Mouse (Mus musculus) heart, embryonic 13.5 days (tissue): ENCODE measurements around the gene Npdc1. TPM values are rescaled to one million over a fixed set of nuclear protein-coding genes. Genes with fewer than 3 reads are reported as not detected.
A peak's percentile ranks its signal among the peaks of the same experiment; 100 is the strongest.
"Not testable (repeated sequence)": the region's sequence is repeated elsewhere in the genome, so short reads cannot be mapped to it uniquely, and the experiment has no call there.

Source experiments
- ATAC-seq: fragments of 200-750 bp; cut with Nextera tagmentation; 2 replicates; pipeline ENCODE4 v1.8.0; 2017; ENCODE audit warnings: moderate TSS enrichment; ENCODE audit not compliant: insufficient number of reproducible peaks, low FRiP score, low TSS enrichment; ENCODE audit errors: extremely low read depth
- H3K27ac ChIP-seq: fragments of 300-500 bp; sonication (generic); replicated peaks from 2 replicates; pipeline ENCODE4 v1.5.1; 2015; ENCODE audit warnings: moderate library complexity, mild to moderate bottlenecking, inconsistent platforms
- H3K27me3 ChIP-seq: fragments of 300-500 bp; sonication (generic); replicated peaks from 2 replicates; pipeline ENCODE4 v1.6.1; 2015; ENCODE audit warnings: mild to moderate bottlenecking, inconsistent platforms
- H3K36me3 ChIP-seq: fragments of 300-500 bp; sonication (generic); 2 replicates; pipeline ENCODE4 v1.6.1; 2015; ENCODE audit warnings: mild to moderate bottlenecking, inconsistent platforms
- H3K4me1 ChIP-seq: fragments of 300-500 bp; sonication (generic); 2 replicates; pipeline ENCODE4 v1.6.1; 2015; ENCODE audit warnings: inconsistent platforms
- H3K4me2 ChIP-seq: fragments of 300-500 bp; sonication (generic); 2 replicates; pipeline ENCODE4 v1.6.1; 2015; ENCODE audit warnings: inconsistent platforms, mild to moderate bottlenecking, moderate library complexity
- H3K4me3 ChIP-seq: fragments of 300-500 bp; sonication (generic); 2 replicates; pipeline ENCODE4 v1.5.1; 2015; ENCODE audit warnings: moderate library complexity, mild to moderate bottlenecking, inconsistent platforms
- H3K9ac ChIP-seq: fragments of 300-500 bp; sonication (generic); 2 replicates; pipeline ENCODE4 v1.6.1; 2015; ENCODE audit warnings: inconsistent platforms, mild to moderate bottlenecking, moderate library complexity
- H3K9me3 ChIP-seq: fragments of 300-500 bp; sonication (generic); 2 replicates; pipeline ENCODE4 v1.6.1; 2016; ENCODE audit warnings: inconsistent platforms
- WGBS: fragments of 180-500 bp; shearing (Covaris S2); methylation state at CpG from one replicate; pipeline ENCODE4 v1.1.7; 2015; ENCODE audit warnings: mixed read lengths; 5-methylcytosine and 5-hydroxymethylcytosine counted together
- polyA plus RNA-seq: library from polyadenylated mRNA; unstranded; fragments of >200 nt; fragmentation: Nextera tagmentation; extraction: Ambion mirVana; gene quantifications from 2 replicates; pipeline ENCODE4 v1.2.1, GENCODE M21; 2015

Npdc1 gene
- polyA plus RNA-seq, 1 experiment from 2014 or later = 26.6 TPM

DNA sequence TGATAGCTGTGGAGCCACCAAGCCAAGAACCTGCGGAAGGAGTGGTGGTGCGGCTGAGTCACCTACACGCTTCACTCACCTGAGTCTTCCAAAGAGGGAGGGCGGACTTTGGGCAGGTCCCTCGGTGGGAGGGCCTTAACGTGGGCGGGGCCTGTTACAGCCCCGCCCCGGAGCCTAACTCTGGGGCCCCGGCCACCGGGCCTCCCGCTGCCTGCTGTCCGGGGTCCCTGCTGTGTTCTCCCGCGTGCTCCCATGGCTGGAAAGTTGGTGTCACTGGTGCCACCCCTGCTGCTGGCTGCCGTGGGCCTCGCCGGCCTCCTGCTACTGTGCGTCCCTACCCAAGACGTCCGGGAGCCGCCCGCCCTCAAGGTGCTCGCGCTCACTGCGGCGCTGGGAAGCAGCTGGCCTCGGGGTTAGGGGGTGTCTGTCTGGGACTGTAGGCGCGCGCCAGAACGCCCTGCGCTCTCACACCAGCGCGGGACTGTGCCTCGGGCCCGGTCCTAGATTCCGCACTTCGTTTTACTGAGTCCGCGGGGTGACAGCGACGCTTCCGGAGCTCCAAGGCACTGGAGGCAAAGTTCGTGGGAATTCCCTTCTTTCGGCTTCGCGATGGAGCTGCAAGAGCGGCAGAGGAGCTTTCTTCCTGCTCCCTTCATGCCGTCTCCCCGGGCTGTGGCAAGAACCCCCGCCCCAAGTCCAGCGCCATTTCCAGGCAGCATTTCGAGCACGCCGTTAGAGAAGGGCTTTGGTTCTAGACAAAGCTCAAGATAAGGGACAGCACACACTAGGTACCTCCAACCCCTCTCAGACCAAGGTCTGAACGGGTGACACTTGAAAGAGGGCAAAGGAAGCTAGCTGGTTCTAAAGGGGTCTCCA, 3.2 kb upstream of the Npdc1 start, which contains the start of gene Entpd2:
Entpd2 (plus strand) TSS at position 154 of the 876 bp plus-strand sequence.
- no peaks in the 10 kb centered on the region for H3K36me3 ChIP-seq
- WGBS = 2% methylated on average over 57 of the region's 57 CpGs
- peaks cover 92% of the 10 kb centered on the region for H3K27me3 ChIP-seq
- peak within 1 kb of the TSS; percentile 74 for H3K4me2 ChIP-seq
- peak within 1 kb of the TSS; percentile 59 for H3K9ac ChIP-seq
- no peaks in the 10 kb centered on the region for H3K9me3 ChIP-seq
- peak within 1 kb of the TSS; percentile 51 for H3K4me3 ChIP-seq
- H3K4me1 ChIP-seq = peaks cover 27% of the 10 kb centered on the region
- H3K27ac ChIP-seq = no peak within 1 kb of the TSS
- 0 out of 2 replicates have a peak, but pooled peaks have one; percentile 22 for ATAC-seq

DNA sequence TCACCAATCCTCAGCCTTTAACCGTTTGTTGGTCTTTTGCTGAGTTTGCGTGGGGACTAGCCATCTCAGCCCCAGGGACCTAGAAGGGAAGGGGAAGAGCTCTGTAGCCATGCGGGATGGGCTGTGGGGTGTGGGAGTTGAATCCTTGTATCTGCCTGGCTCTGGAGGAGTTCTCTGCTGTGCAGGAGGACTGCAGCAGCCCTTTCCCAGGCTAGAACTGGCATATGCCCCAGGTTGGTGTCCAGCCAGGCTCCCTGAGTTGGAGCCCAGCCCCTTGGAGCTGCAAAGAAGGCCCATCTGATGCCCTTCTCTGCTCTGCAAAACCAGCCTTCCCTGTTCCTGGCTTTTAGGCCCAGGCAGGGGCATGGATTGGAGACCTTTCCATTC, 2.6 kb upstream of the Npdc1 start:
- no peak for ATAC-seq
- Histone ChIP-seq H3K27me3 (peaks cover 96% of the 10 kb centered on the region), H3K9me3 (no peaks in the 10 kb centered on the region), H3K27ac (no peak overlapping the region), H3K4me1 (peaks cover 27% of the 10 kb centered on the region), H3K4me2 (peak overlapping the region; percentile 74), H3K9ac (no peak overlapping the region), H3K36me3 (no peaks in the 10 kb centered on the region), H3K4me3 (peak overlapping the region; percentile 51; the same call in 1 of the 2 replicates)
- 19% methylated on average over 3 of the region's 3 CpGs for WGBS

DNA sequence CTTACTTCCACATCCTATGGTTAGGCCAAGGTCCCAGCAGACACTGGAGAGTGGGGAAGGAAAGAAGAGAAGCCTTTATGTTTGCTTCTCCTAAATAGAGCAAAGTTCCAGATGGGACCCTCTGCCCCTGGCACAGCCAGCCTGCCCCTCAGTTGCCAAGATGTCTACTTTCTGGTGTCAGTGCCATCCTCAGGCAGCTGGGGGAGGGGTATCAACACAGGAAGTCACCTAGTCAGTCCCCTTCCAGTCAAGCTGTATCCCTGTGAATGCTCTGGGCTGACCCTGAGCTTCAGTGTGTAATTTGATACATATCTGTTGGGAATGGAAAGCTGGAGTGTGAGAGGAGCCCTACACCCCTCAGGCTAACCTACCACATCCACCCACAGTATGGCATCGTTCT, 2.1 kb upstream of the Npdc1 start:
- H3K4me3 ChIP-seq = no peak overlapping the region
- no peak overlapping the region for H3K4me2 ChIP-seq
- peaks cover 27% of the 10 kb centered on the region for H3K4me1 ChIP-seq
- peaks cover 96% of the 10 kb centered on the region for H3K27me3 ChIP-seq
- no peak for ATAC-seq
- H3K27ac ChIP-seq = no peak overlapping the region
- no peaks in the 10 kb centered on the region for H3K36me3 ChIP-seq
- no peaks in the 10 kb centered on the region for H3K9me3 ChIP-seq
- H3K9ac ChIP-seq = no peak overlapping the region
- WGBS = 46% methylated on average over 1 of the region's 1 CpGs

DNA sequence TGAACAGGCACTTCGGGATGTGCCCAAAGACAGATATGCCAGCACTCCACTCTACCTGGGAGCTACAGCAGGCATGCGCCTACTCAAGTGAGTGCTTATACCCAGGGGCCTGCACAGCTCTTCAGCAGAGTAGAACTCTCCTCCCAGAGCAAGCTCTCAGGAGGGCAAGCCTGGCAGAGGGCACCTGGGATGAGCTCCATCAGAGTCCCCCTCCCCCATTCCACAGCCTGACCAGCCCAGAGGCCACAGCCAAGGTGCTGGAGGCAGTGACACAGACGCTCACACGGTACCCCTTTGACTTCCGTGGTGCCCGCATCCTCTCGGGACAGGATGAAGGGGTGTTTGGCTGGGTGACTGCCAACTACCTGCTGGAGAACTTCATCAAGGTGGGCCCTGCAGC, 1.1 kb upstream of the Npdc1 start:
- H3K4me2 ChIP-seq = no peak overlapping the region
- no peak overlapping the region for H3K9ac ChIP-seq
- peaks cover 100% of the 10 kb centered on the region for H3K27me3 ChIP-seq
- H3K36me3 ChIP-seq = no peaks in the 10 kb centered on the region
- ATAC-seq = no peak
- H3K4me3 ChIP-seq = no peak overlapping the region
- WGBS = 84% methylated on average over 7 of the region's 7 CpGs
- no peaks in the 10 kb centered on the region for H3K9me3 ChIP-seq
- H3K4me1 ChIP-seq = peaks cover 31% of the 10 kb centered on the region
- no peak overlapping the region for H3K27ac ChIP-seq

DNA sequence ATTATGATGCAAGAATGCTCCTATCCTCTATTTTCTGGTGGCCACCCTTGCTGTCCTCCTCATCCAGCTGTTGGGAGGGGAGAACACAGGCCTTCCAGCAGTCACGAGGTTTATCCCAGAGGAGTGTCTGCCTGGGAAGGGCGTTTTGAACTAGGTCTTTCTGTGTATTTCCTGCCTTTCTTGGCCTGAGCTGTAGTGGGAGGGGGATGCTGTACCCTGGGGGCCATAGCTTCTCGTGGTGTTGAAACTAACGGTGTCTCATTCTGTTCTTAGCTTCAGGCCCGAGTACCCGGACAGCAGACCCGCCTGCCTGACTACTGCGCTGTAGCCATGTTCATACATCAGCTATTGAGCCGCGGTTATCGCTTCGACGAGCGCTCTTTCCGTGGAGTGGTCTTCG, 1.1 kb downstream of the Npdc1 start:
- Histone ChIP-seq H3K27ac (no peak overlapping the region), H3K4me3 (no peak overlapping the region; the same call in 1 of the 2 replicates), H3K9ac (no peak overlapping the region), H3K36me3 (no peaks in the 10 kb centered on the region), H3K9me3 (no peaks in the 10 kb centered on the region), H3K4me1 (peaks cover 19% of the 10 kb centered on the region), H3K4me2 (peak overlapping the region; percentile 10), H3K27me3 (peaks cover 99% of the 10 kb centered on the region)
- WGBS = 20% methylated on average over 16 of the region's 16 CpGs
- ATAC-seq = no peak

DNA sequence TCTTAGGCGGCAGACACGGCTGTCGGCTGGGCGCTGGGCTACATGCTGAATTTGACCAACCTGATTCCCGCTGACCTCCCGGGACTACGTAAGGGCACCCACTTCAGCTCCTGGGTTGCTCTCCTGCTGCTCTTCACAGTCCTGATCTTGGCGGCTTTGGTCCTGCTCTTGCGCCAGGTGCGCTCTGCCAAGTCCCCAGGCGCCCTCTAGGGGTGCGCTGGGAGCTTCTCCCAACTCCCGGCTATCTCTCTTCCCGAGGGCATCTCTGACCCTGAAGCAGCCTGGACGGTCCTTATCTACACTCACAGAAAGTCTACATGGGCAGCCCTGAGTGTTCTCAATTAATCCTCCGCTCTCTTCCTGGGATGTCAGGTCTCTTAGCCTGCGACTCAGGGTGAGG, 1.6 kb downstream of the Npdc1 start:
- Histone ChIP-seq H3K9me3 (no peaks in the 10 kb centered on the region), H3K4me2 (peak overlapping the region; percentile 10), H3K27ac (no peak overlapping the region), H3K27me3 (peaks cover 99% of the 10 kb centered on the region), H3K4me3 (no peak overlapping the region; the same call in 1 of the 2 replicates), H3K36me3 (no peaks in the 10 kb centered on the region), H3K4me1 (peaks cover 15% of the 10 kb centered on the region), H3K9ac (no peak overlapping the region)
- ATAC-seq = no peak
- WGBS = 3% methylated on average over 17 of the region's 17 CpGs

DNA sequence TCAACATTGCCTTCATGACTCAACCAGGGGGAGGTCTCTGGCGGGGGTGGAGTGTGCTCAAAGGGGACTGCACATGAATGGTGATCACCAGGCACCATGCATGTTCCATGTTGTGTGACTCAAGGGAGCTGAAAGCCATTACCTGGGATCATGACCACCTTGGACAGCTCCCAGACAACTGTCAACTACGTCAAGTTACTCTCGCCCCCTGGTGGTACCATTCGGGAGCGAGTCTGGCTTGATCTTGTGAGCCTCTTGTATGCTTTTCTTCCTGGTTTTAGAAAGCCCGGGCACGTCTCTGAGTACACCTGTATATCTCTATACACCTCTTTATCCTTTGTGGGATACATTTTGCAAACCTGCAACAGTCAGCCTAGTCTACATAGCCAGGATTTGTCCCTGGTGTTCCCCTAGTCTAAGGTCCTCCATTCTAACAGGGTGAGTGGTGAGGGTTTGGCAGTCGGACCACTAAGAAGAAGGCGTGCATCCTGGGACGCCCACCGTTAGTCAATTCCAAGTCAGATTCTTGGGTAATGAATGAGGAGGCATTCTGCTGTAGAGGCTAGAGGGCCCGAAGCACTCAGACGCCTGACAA, 3.3 kb downstream of the Npdc1 start:
- H3K4me1 ChIP-seq = peaks cover 7% of the 10 kb centered on the region
- H3K9ac ChIP-seq = peak overlapping the region; percentile 79; the same call in 1 of the 2 replicates
- WGBS = 2% methylated on average over 13 of the region's 13 CpGs
- H3K27me3 ChIP-seq = peaks cover 99% of the 10 kb centered on the region
- peak overlapping the region; percentile 63 for H3K4me3 ChIP-seq
- no peaks in the 10 kb centered on the region for H3K36me3 ChIP-seq
- H3K9me3 ChIP-seq = no peaks in the 10 kb centered on the region
- H3K4me2 ChIP-seq = peak overlapping the region; percentile 72
- no peak for ATAC-seq
- H3K27ac ChIP-seq = no peak overlapping the region

DNA sequence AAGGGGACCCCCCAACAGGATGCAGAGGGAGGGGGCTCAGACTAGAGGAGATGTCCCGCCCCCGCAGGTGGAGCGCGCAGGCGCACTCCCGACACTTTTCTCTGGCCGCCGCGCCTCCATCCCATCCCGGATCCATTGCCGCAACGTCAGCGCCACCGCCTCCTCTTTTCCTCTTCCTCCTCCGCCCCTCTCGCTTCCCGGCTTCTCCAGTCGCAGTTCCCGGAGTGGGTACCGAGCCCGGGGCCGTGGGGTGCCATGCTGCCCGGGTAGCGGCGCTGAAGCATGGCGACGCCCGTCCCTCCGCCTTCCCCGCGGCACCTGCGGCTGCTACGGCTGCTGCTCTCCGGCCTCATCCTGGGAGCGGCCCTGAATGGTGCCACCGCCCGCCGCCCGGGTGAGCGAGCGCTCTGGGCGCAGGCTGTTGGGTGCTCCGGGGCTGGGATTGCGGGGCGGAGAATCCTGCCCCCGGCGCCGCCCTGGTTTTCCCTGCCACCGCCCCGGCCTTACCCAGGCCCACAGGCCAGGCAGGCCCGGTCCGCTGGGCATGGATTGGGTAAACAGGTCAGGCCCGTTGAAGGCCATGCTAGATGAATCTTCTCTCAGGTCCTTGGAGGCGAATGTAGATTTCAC, 3.9 kb downstream of the Npdc1 start:
- H3K9ac ChIP-seq = peak overlapping the region; percentile 79
- H3K4me2 ChIP-seq = peak overlapping the region; percentile 72
- 3% methylated on average over 54 of the region's 54 CpGs for WGBS
- peaks cover 98% of the 10 kb centered on the region for H3K27me3 ChIP-seq
- no peak overlapping the region for H3K27ac ChIP-seq
- H3K4me3 ChIP-seq = peak overlapping the region; percentile 63
- ATAC-seq = no peak
- H3K36me3 ChIP-seq = no peaks in the 10 kb centered on the region
- peaks cover 7% of the 10 kb centered on the region for H3K4me1 ChIP-seq
- H3K9me3 ChIP-seq = no peaks in the 10 kb centered on the region

DNA sequence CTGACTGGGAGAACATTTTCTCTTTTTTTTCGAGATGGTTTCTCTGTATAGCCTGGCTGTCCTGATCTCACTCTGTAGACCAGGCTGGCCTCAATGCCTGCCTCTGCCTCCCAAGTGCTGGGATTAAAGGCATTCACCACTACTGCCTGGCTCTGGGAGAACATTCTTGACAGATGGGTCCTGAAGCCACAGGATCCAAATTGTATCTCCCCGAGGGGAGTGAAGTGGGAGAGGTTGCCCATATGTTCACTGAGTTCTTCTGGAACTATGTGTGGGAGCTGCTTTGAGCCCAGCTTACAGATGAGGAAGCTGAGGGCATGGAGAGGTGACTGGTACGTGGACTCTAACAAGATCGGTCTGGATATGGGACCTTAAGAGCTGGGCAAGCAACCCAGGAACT, 4.8 kb downstream of the Npdc1 start:
- Histone ChIP-seq H3K9ac (peak overlapping the region; percentile 79; the same call in 1 of the 2 replicates), H3K4me2 (peak overlapping the region; percentile 72), H3K27ac (no peak overlapping the region), H3K4me3 (peak overlapping the region; percentile 63; the same call in 1 of the 2 replicates), H3K4me1 (peaks cover 7% of the 10 kb centered on the region), H3K9me3 (no peaks in the 10 kb centered on the region), H3K27me3 (peaks cover 96% of the 10 kb centered on the region), H3K36me3 (no peaks in the 10 kb centered on the region)
- 74% methylated on average over 4 of the region's 4 CpGs for WGBS
- no peak for ATAC-seq

DNA sequence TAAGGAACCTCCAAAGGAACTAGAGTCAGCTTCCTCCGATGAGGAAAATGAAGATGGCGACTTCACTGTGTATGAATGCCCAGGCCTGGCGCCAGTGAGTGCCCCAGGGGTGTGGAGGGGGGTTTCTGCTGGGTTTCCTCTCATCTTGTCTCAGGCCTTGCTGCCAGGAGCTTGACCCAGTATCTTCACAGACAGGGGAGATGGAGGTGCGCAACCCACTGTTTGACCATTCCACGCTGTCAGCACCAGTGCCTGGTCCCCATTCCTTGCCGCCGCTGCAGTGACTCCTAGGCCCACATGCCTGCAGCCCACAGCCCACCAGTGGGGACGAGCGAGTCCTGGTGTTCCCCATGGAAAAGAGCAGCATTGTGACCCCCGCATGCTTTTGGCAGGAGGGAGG, 9.8 kb downstream of the Npdc1 start:
- Histone ChIP-seq H3K36me3 (no peaks in the 10 kb centered on the region), H3K9ac (no peak overlapping the region), H3K9me3 (no peaks in the 10 kb centered on the region), H3K27ac (no peak overlapping the region), H3K27me3 (peaks cover 56% of the 10 kb centered on the region), H3K4me2 (no peak overlapping the region), H3K4me1 (no peaks in the 10 kb centered on the region), H3K4me3 (no peak overlapping the region)
- ATAC-seq = no peak
- 72% methylated on average over 10 of the region's 10 CpGs for WGBS

DNA sequence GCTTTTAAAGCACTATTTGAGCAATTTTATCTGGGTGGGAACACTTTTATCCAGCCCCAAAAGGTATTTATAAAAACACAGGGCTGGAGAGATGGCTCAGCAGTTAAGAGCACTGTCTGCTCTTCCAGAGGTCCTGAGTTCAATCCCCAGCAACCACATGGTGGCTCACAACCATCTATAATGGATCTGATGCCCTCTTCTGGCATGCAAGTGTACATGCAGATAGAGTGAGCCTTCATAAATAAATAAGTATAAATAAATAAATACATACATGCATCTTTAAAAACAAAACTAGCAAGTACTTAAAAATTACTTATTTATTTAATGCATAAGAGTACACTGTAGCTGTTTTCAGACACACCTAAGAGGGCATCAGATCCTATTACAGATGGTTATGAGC, 14.3 kb downstream of the Npdc1 start:
- not testable (repeated sequence) for ATAC-seq, H3K4me3 ChIP-seq, H3K4me1 ChIP-seq, H3K9ac ChIP-seq, H3K4me2 ChIP-seq, H3K27ac ChIP-seq, H3K36me3 ChIP-seq, H3K9me3 ChIP-seq
- H3K27me3 ChIP-seq = peaks cover 27% of the 10 kb centered on the region
